Mouse (Mus musculus): ENCODE data around the gene Lyrm7.

Lyrm7 gene

GRCm38 (mm10) chr11:54806891-54807290, 53.8 kb downstream of the Lyrm7 start:
- DNase-seq (ENCODE audit: extremely low read depth, insufficient read length, low spot score): no peak

DNA sequence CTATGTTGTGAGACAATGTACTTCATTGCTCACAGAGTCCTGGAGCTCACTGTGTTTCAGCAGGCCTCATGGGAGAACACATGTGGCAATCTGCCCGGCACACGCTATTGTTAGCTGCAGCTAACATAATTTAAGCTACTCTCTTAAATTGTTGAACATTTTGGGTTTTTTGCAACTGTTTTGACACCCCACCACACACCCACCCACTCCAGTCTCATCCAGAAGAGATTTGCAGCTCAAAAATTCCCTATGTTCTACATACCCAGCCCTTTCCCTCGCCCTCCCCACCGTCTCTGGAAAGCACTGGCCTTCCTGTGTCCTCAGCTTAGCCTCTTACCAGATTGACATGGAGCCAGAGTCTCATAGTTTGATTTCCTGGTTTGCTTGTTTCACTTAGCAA, 55.5 kb downstream of the Lyrm7 start:
- DNase-seq (ENCODE audit: extremely low read depth, insufficient read length, low spot score): no peak

GRCm38 (mm10) chr11:54802621-54803020, 58.1 kb downstream of the Lyrm7 start:
- DNase-seq (ENCODE audit: extremely low read depth, insufficient read length, low spot score): no peak

DNA sequence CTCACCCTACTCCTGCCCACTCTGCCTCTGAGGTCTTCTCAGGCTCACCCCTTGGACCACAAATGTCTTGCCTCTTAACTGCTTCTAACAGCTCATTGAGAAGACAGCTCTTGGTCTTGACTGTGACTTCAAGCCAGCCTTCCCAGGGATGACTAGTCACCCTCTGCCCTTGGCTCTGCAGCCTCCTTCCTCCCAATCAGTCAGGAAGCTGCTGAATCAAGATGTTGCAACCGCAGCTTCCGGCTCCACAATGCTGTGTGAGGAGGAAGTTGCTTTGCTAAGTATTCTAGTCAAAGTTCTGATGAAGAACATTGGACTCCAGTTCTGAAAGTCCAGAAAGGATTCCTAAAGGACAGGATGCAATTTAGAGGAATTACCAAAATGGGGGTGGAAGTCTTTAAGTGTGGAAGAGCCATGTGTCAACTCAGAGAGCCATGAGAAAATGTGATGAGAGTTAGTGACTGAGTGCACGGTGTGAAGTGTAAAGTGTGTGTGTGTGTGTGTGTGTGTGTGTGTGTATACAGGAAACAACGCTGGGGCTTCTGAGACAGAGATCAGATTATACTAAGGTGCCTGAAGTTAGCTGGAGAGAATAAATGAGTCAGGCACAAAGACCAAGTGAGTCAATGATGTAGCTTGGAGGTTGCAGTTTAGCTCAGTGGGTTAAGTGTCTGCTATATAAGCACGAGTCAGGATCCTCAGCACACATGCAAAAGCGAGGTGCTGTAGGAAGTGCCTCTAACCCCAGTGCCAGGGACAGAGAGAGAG, 58.7 kb downstream of the Lyrm7 start:
- no peak for DNase-seq (ENCODE audit: extremely low read depth, insufficient read length, low spot score)

DNA sequence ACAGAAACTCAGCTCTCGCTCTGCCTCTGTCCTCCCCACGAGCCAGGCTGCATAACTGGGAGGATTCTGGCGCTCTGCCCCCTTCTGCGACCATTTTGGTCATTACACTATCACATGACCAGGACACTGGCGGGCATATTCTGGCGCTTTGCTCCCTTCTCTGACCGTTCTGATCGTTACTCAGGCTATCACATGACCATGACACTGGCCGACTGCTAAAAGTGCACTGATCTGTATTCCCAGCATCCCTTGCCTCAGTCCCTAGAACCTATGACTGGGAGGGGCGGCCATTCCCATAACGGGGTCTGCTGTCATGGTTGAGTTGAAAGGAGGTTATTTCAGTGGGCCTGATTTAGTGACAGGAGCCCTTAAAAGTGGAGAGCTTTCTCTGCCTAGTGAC, 64.2 kb downstream of the Lyrm7 start:
- DNase-seq (ENCODE audit: extremely low read depth, insufficient read length, low spot score): no peak

GRCm38 (mm10) chr11:54794678-54795077, 66.0 kb downstream of the Lyrm7 start:
- no peak for DNase-seq (ENCODE audit: extremely low read depth, insufficient read length, low spot score)

GRCm38 (mm10) chr11:54793173-54793572, 67.5 kb downstream of the Lyrm7 start:
- no peak for DNase-seq (ENCODE audit: extremely low read depth, insufficient read length, low spot score)

GRCm38 (mm10) chr11:54791458-54791857, 69.3 kb downstream of the Lyrm7 start:
- no peak for DNase-seq (ENCODE audit: extremely low read depth, insufficient read length, low spot score)

GRCm38 (mm10) chr11:54787488-54788474, 72.9 kb downstream of the Lyrm7 start, which contains the start of gene Cdc42se2:
Cdc42se2 (minus strand) TSS chr11:54787675.
- peak; percentile 97 for DNase-seq (ENCODE audit: extremely low read depth, insufficient read length, low spot score)

DNA sequence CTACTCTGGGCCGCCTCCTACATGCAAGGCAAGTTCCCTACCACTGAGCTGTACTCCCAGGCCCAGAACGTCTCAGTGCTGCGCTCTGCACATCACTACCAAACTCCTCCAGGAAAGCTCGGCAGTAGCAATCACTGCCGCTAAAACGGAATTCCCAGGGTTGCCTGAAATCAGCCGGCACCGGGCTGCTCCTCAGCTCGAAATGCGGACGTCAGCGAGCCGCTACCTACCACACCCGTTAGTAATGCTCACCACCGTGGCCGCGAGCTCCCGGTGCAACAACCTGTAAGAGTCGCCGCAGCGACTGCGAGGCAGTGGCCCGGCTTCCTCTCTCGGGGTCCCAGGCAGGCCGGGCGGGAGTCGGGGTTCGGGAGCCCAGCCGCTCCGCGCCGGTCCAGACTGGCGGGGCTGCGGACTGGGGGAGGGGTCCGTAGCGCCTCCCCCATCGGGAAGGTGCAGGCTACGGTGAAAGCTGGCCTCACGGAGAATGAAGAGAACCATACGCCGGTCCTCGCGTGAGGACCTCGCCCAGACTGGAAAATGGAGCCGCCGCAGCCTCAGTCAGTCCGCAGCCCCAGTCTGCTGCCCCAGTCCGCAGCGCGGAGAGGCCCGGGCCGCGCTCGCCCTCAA, 73.7 kb downstream of the Lyrm7 start:
- DNase-seq (ENCODE audit: extremely low read depth, insufficient read length, low spot score): peak; percentile 83

DNA sequence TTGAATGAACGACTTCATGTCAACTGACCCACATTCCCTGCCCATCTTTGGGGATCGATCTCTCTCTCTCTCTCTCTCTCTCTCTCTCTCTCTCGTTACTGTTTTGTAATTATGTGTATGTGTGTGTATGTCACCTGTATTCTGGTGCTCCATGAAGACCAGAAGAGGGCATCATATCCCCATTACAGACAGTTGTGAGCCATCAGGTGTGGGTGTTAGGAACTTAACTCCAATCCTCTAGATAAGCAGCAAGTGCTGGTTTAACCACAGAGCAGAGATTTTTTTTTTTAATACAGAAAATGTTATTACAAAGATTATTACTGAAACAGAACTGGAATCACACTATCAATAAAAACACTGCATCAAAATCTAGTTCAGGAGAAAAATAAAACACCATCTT, 75.2 kb downstream of the Lyrm7 start:
- DNase-seq (ENCODE audit: extremely low read depth, insufficient read length, low spot score): no peak

GRCm38 (mm10) chr11:54784436-54784835, 76.3 kb downstream of the Lyrm7 start:
- DNase-seq (ENCODE audit: extremely low read depth, insufficient read length, low spot score): no peak

DNA sequence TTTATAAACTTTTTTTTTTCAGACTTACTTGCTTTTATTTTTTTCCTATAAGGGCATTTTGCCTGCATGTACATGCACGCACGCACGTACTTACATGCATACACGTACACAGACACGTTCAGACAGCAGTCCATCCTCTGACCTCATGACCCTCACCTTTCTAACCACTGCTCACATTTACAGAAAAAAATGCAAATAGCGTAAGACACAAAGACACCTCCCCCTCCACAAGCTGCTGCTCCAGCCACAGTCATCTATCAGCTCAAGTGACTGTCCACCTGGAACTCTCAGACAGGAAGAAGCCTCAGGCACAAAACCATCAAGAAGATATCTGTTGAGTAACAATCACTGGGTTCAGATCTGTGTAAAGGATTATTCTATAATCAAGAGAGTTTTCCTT, 78.5 kb downstream of the Lyrm7 start:
- DNase-seq (ENCODE audit: extremely low read depth, insufficient read length, low spot score): no peak

DNA sequence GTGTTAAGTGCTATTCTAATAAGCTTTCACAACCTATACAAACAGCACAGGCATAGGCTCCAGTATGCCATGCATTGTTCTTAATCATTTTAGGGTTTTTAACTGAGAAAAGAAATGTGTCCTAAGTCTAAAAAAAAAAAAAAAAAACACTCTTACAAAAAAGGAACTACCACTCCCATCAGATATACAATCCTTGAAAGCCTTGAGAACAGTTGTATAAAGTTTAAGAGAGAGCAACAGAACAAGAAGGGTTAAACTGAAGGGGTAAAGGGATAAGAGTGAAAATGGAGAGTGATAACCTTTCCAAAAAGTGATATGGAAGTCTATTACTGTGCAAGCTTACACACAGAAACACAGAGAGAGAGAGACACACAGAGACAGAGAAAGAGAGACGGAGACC, 80.8 kb downstream of the Lyrm7 start:
- no peak for DNase-seq (ENCODE audit: extremely low read depth, insufficient read length, low spot score)

GRCm38 (mm10) chr11:54778131-54778844, 82.4 kb downstream of the Lyrm7 start:
- DNase-seq (ENCODE audit: extremely low read depth, insufficient read length, low spot score): no peak

- DNase-seq (ENCODE audit: extremely low read depth, insufficient read length, low spot score): no peak
Observed at GRCm38 (mm10) chr11:54777387-54778130, 83.2 kb downstream of the Lyrm7 start.

All from 3134 (cell line).